In genomic region chrX:167049191-167049968, GRCm38 (mm10) we compare ENCODE assay signal across 9 mouse cellular contexts.
DNase-seq lines count a peak whose midpoint lies in the region; ATAC-seq and TF ChIP-seq lines count a peak whose summit lies in the region.
"Had no signal": no experiment of that assay in that cellular context is flagged by ENCODE, and none has a peak within 500 bp of the region (broad histone marks: within the 10 kb centered on the region; RNA-seq: fewer than 3 reads in every experiment).

No protein-coding gene starts in this region.

- no peak overlapping the region for H3K4me3 ChIP-seq in liver, embryonic 12.5 days
- H3K4me3 ChIP-seq in liver, embryonic 11.5 days (ENCODE audit: low read depth, low read length) = no peak overlapping the region
- no peak overlapping the region for H3K4me3 ChIP-seq in intestine, embryonic 16.5 days (ENCODE audit: low read length)
- H3K4me3 ChIP-seq in small intestine, adult 2 months (ENCODE audit: low read depth, low read length) = no peak overlapping the region

- no peaks in the 10 kb centered on the region for H3K36me3 ChIP-seq in liver, embryonic 12.5 days
- H3K36me3 ChIP-seq in liver, embryonic 11.5 days (ENCODE audit: control insufficient read depth, insufficient read depth, low read length) = no peaks in the 10 kb centered on the region
- no peaks in the 10 kb centered on the region for H3K36me3 ChIP-seq in intestine, embryonic 16.5 days (ENCODE audit: control insufficient read depth, insufficient read depth, low read length)
- no peaks in the 10 kb centered on the region for H3K36me3 ChIP-seq in small intestine, adult 2 months (ENCODE audit: control insufficient read depth, insufficient read depth, low read length)

- no peak overlapping the region for H3K27ac ChIP-seq in liver, embryonic 12.5 days
- no peak overlapping the region for H3K27ac ChIP-seq in liver, embryonic 11.5 days (ENCODE audit: low read depth, low read length)
- H3K27ac ChIP-seq in intestine, embryonic 16.5 days (ENCODE audit: low read length) = no peak overlapping the region
- peak overlapping the region; percentile 82 for H3K27ac ChIP-seq in small intestine, adult 2 months (ENCODE audit: insufficient read depth, low read depth, low read length)

- H3K9ac ChIP-seq in liver, embryonic 12.5 days = no peak overlapping the region
- H3K9ac ChIP-seq in liver, embryonic 11.5 days (ENCODE audit: low read depth, low read length) = no peak overlapping the region
- H3K9ac ChIP-seq in intestine, embryonic 16.5 days (ENCODE audit: low read depth, low read length) = no peak overlapping the region

- no peak overlapping the region for H3K4me2 ChIP-seq in liver, embryonic 12.5 days
- H3K4me2 ChIP-seq in liver, embryonic 11.5 days = no peak overlapping the region
- H3K4me2 ChIP-seq in intestine, embryonic 16.5 days (ENCODE audit: low read depth, low read length) = no peak overlapping the region

- peaks cover 5% of the 10 kb centered on the region; the same call in 1 of the 2 replicates for H3K4me1 ChIP-seq in liver, embryonic 12.5 days
- H3K4me1 ChIP-seq in liver, embryonic 11.5 days (replicated peaks; ENCODE audit: control insufficient read depth, insufficient read depth, low read length) = no peaks in the 10 kb centered on the region
- H3K4me1 ChIP-seq in intestine, embryonic 16.5 days (ENCODE audit: control insufficient read depth, insufficient read depth, low read length) = no peaks in the 10 kb centered on the region
- peaks cover 11% of the 10 kb centered on the region; the same call in 1 of the 2 replicates for H3K4me1 ChIP-seq in small intestine, adult 2 months (ENCODE audit: control insufficient read depth, insufficient read depth, insufficient read length, low read length)

- H3K27me3 ChIP-seq in liver, embryonic 12.5 days (replicated peaks) = no peaks in the 10 kb centered on the region; the same call in 1 of the 2 replicates
- H3K27me3 ChIP-seq in liver, embryonic 11.5 days (replicated peaks; ENCODE audit: control insufficient read depth, insufficient read depth, low read length) = peaks cover 3% of the 10 kb centered on the region; the same call in 1 of the 2 replicates
- no peaks in the 10 kb centered on the region; the same call in 1 of the 2 replicates for H3K27me3 ChIP-seq in intestine, embryonic 16.5 days (replicated peaks; ENCODE audit: control insufficient read depth, insufficient read depth, low read length)
- no peaks in the 10 kb centered on the region for H3K27me3 ChIP-seq in small intestine, adult 2 months (ENCODE audit: control insufficient read depth, insufficient read depth, low read length)

- no peaks in the 10 kb centered on the region for H3K9me3 ChIP-seq in liver, embryonic 12.5 days (replicated peaks)
- H3K9me3 ChIP-seq in liver, embryonic 11.5 days (ENCODE audit: control insufficient read depth, low read length) = no peaks in the 10 kb centered on the region
- H3K9me3 ChIP-seq in intestine, embryonic 16.5 days (ENCODE audit: control insufficient read depth, low read length) = no peaks in the 10 kb centered on the region

- TF ChIP-seq POLR2A in small intestine, adult 2 months (IDR thresholded peaks at IDR 0.05; ENCODE audit: low read depth, low read length) = no peak

- peak; percentile 32 for DNase-seq in embryo, embryonic 10.5 days (ENCODE audit: low spot score)
- no peak for DNase-seq in embryo, embryonic 9.5 days (ENCODE audit: extremely low spot score)
- DNase-seq in liver, embryonic 11.5 days (ENCODE audit: low spot score) = no peak
- no peak for DNase-seq in urinary bladder, postnatal 10 days (ENCODE audit: low spot score)
- no peak for DNase-seq in natural killer cell, adult 2 months (ENCODE audit: low spot score in 2 of 2)
- DNase-seq: left cerebral cortex, postnatal 4 days had no signal

- ATAC-seq in liver, embryonic 12.5 days = 0 out of 2 replicates have a peak, but pooled peaks have one; percentile 32
- ATAC-seq in liver, embryonic 11.5 days (replicated peaks; ENCODE audit: low FRiP score) = no peak
- peak; percentile 90 for ATAC-seq in intestine, embryonic 16.5 days

- WGBS in liver, embryonic 12.5 days (ENCODE audit: insufficient replicate concordance) = 44% methylated on average over 5 of the region's 5 CpGs
- WGBS in liver, embryonic 11.5 days = 38% methylated on average over 5 of the region's 5 CpGs
- WGBS in intestine, embryonic 16.5 days = 68% methylated on average over 5 of the region's 5 CpGs
- 49% methylated on average over 5 of the region's 5 CpGs for WGBS in small intestine, adult 2 months

- no peak for TF ChIP-seq CTCF in small intestine, adult 2 months (IDR thresholded peaks at IDR 0.05; ENCODE audit: extremely low read depth, insufficient read length, insufficient replicate concordance, low read depth, low read length)
